8 mouse cellular contexts compared by ENCODE assay signal in the genomic region with DNA sequence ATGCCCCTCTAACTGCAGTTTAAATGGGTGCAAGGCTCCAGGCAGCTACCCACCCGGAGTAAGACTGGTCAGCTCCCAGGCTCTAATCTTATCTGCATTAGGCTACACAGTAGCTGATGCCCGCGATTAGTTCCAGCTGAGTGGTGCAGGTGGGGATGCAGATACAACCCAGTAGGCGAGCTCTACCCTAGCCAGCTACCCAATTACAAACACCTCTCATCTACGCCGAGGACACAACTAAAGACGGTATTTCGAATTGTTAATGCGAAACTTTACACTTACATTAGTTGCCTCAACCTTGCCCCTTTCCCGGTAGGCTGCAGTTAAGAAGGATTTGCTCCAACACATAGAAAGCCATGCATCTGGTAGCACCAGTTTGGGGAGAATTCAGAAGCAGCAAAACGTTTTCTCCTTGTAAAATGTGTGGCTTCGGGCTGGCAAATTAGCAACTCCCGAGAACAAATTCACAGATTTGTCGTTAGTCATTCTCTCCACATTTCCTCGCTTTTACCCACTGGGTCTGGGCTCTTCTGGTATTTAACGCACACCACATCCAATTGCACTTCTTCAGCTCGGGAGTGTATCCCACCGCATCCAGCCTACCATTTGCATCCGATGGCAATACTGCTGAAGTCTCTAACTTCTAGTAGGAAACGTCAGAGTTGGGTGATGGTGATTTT. TPM values are rescaled to one million over a fixed set of nuclear protein-coding genes. Genes with fewer than 3 reads are reported as not detected.
DNase-seq lines count a peak whose midpoint lies in the region; ATAC-seq and TF ChIP-seq lines count a peak whose summit lies in the region.

No protein-coding gene starts in this region.

- ATAC-seq in hindbrain, embryonic 13.5 days (ENCODE audit: low FRiP score): peak; percentile 47
- peak; percentile 24; the same call in 1 of the 2 replicates for ATAC-seq in midbrain, embryonic 14.5 days (ENCODE audit: low FRiP score, low TSS enrichment)

- H3K4me2 ChIP-seq in hindbrain, embryonic 13.5 days: peak overlapping the region; percentile 78
- H3K4me2 ChIP-seq in midbrain, embryonic 14.5 days (ENCODE audit: low read length): peak overlapping the region; percentile 86

- peaks cover 53% of the 10 kb centered on the region for H3K4me1 ChIP-seq in hindbrain, embryonic 13.5 days (replicated peaks)
- peaks cover 29% of the 10 kb centered on the region for H3K4me1 ChIP-seq in midbrain, embryonic 14.5 days (ENCODE audit: control insufficient read depth, insufficient read depth, low read length)

- H3K9ac ChIP-seq in hindbrain, embryonic 13.5 days: peak overlapping the region; percentile 78
- peak overlapping the region; percentile 69; the same call in 1 of the 2 replicates for H3K9ac ChIP-seq in midbrain, embryonic 14.5 days (replicated peaks; ENCODE audit: low read length)

- no peak for TF ChIP-seq CTCF in gastrocnemius, adult 2 months (IDR thresholded peaks at IDR 0.05)

- WGBS in hindbrain, embryonic 13.5 days: under 1% methylated on average over 20 of the region's 20 CpGs
- WGBS in midbrain, embryonic 14.5 days: 0% methylated on average over 20 of the region's 20 CpGs

- peak overlapping the region; percentile 80 for H3K4me3 ChIP-seq in gastrocnemius, adult 2 months
- H3K4me3 ChIP-seq in hindbrain, embryonic 13.5 days: peak overlapping the region; percentile 58
- peak overlapping the region; percentile 49 for H3K4me3 ChIP-seq in midbrain, embryonic 14.5 days (replicated peaks; ENCODE audit: low read depth, low read length)

- H3K9me3 ChIP-seq in hindbrain, embryonic 13.5 days: no peaks in the 10 kb centered on the region
- no peaks in the 10 kb centered on the region for H3K9me3 ChIP-seq in midbrain, embryonic 14.5 days (ENCODE audit: control insufficient read depth, low read length)

- H3K36me3 ChIP-seq in hindbrain, embryonic 13.5 days: peaks cover 11% of the 10 kb centered on the region; the same call in 1 of the 2 replicates
- no peaks in the 10 kb centered on the region for H3K36me3 ChIP-seq in midbrain, embryonic 14.5 days (ENCODE audit: control insufficient read depth, insufficient read depth, low read length)

- intact Hi-C loops in gastrocnemius, adult 2 months (cut with DNase I): loop anchor here (5.0 kb wide), 1 partner anchor 573 kb away; no protein-coding TSS in a partner anchor

- H3K27ac ChIP-seq in gastrocnemius, adult 2 months: no peak overlapping the region
- H3K27ac ChIP-seq in hindbrain, embryonic 13.5 days: peak overlapping the region; percentile 74
- peak overlapping the region; percentile 85 for H3K27ac ChIP-seq in midbrain, embryonic 14.5 days (replicated peaks; ENCODE audit: low read depth, low read length)

- DNase-seq in gastrocnemius, adult 2 months: no peak
- DNase-seq in gastrocnemius, postnatal 10 days: no peak
- DNase-seq in right cerebral cortex, adult 2 months (ENCODE audit: low spot score in 2 of 2): peak; percentile 44 to 64
- DNase-seq in right cerebral cortex, postnatal 4 days: no peak
- peak; percentile 59 for DNase-seq in midbrain, embryonic 14.5 days
- DNase-seq in adrenal gland, adult 8-10 months: no peak
- no peak for DNase-seq in B cell, adult 2 months

- H3K27me3 ChIP-seq in hindbrain, embryonic 13.5 days: no peaks in the 10 kb centered on the region
- H3K27me3 ChIP-seq in midbrain, embryonic 14.5 days (ENCODE audit: control insufficient read depth, insufficient read depth, low read length): no peaks in the 10 kb centered on the region

RNA-seq across cellular contexts. Expression of gene Pcdh9, which starts 0.5 kb away (rescaled TPM):
- under 1 TPM; 0.31 to 0.33 TPM for total RNA-seq in gastrocnemius, adult 2 months (2021)
- total RNA-seq in gastrocnemius, postnatal 10 days (2021): 1 to 10 TPM; 3.2 to 4.4 TPM
- 170 and 179 TPM in 2 replicates for polyA plus RNA-seq in hindbrain, embryonic 13.5 days (2015; fragmentation: Nextera tagmentation; extraction: Ambion mirVana)
- 107 and 131 TPM in 2 replicates for polyA plus RNA-seq in midbrain, embryonic 14.5 days (2014; fragmentation: Nextera tagmentation; extraction: Ambion mirVana)
- 1 to 10 TPM; 2.0 to 2.6 (median 2.4) TPM for total RNA-seq in adrenal gland, adult 8-10 months (2022)

Comparison
In these comparisons a context has a peak if more than half of its experiments do, and no peak if none do; other contexts are left out.
1. DNase-seq: peak in right cerebral cortex, adult 2 months (2 of 2) and midbrain, embryonic 14.5 days (single experiment); none in gastrocnemius, adult 2 months (single experiment), gastrocnemius, postnatal 10 days (single experiment), right cerebral cortex, postnatal 4 days (single experiment), adrenal gland, adult 8-10 months (single experiment) and B cell, adult 2 months (0 of 2).
2. Peak in every context shown above with its lines, with median percentiles within 50 percentile points of each other: H3K4me3 ChIP-seq.